Mouse (Mus musculus) activated CD4-positive, CD25-positive, alpha-beta regulatory T cell, adult 9 weeks (primary cell): ENCODE measurements around the gene Vmn1r95. TPM values are rescaled to one million over a fixed set of nuclear protein-coding genes. Genes with fewer than 3 reads are reported as not detected.

Source experiments
- polyA plus RNA-seq: library from polyadenylated mRNA; unstranded; fragments of 100-300 nt; shearing (Covaris generic); gene quantifications from one replicate; pipeline ENCODE4 v1.2.1, GENCODE M21; 2017

Gene Vmn1r95
- polyA plus RNA-seq, result not detected

GRCm38 (mm10) chr7:20193410-20193809 lies at the start of gene Vmn1r95:
Gene Vmn1r95 (plus strand): TSS chr7:20193710.

GRCm38 (mm10) chr7:20168277-20168676 lies 25.2 kb upstream of the Vmn1r95 start, which contains the start of gene Vmn1r94:
Gene Vmn1r94 (minus strand): TSS chr7:20168377.

GRCm38 (mm10) chr7:20205507-20205906 lies 12.0 kb downstream of the Vmn1r95 start, which contains the start of gene Gm6164:
Gene Gm6164 (minus strand): TSS chr7:20205607.

GRCm38 (mm10) chr7:20233728-20234127 lies 40.2 kb downstream of the Vmn1r95 start, which contains the start of gene Gm4498:
Gene Gm4498 (minus strand): TSS chr7:20233828.

Other genes starting within 250 kb of the Vmn1r95 start
- 28.3 TPM for gene Igsf23, start 243.0 kb upstream of the Vmn1r95 start, polyA plus RNA-seq
- gene Ceacam20, start 228.3 kb upstream of the Vmn1r95 start, polyA plus RNA-seq, result not detected
- gene Nlrp9b, start 202.2 kb upstream of the Vmn1r95 start, polyA plus RNA-seq, result not detected
- not detected for gene Vmn1r91, start 94.0 kb upstream of the Vmn1r95 start, polyA plus RNA-seq
- gene Gm16442, start 71.1 kb upstream of the Vmn1r95 start, polyA plus RNA-seq, result not detected
- gene Vmn1r93, start 54.6 kb upstream of the Vmn1r95 start, polyA plus RNA-seq, result not detected
- not detected for gene Vmn1r94, start 25.3 kb upstream of the Vmn1r95 start, polyA plus RNA-seq
- gene Gm6164, start 11.9 kb downstream of the Vmn1r95 start, polyA plus RNA-seq, result not detected
- not detected for gene Gm4498, start 40.1 kb downstream of the Vmn1r95 start, polyA plus RNA-seq
- not detected for gene Gm5890, start 69.1 kb downstream of the Vmn1r95 start, polyA plus RNA-seq
- gene Gm4133, start 140.4 kb downstream of the Vmn1r95 start, polyA plus RNA-seq, result not detected
- gene Gm5728, start 181.7 kb downstream of the Vmn1r95 start, polyA plus RNA-seq, result not detected
- gene Vmn1r100, start 224.2 kb downstream of the Vmn1r95 start, polyA plus RNA-seq, result not detected
- gene Vmn1r101, start 248.9 kb downstream of the Vmn1r95 start, polyA plus RNA-seq, result not detected